Mouse (Mus musculus) gastrocnemius, adult 18-20 months (tissue): ENCODE measurements around the gene Wfikkn1. TPM values are rescaled to one million over a fixed set of nuclear protein-coding genes. Genes with fewer than 3 reads are reported as not detected.

Experiments used
- DNase-seq: peaks from one replicate; pipeline ENCODE4 v3.0.0; 2021; ENCODE audit warnings: low spot score
- long read RNA-seq, 2 experiments: library from polyadenylated mRNA; stranded (forward); transcript quantifications; one replicate each; pipeline ENCODE4 v2.0.0; 2021
- total RNA-seq, 2 experiments: library from RNA; stranded (reverse); gene quantifications; 2 replicates each; pipeline ENCODE4 v1.2.3; 2021

Gene Wfikkn1
- under 1 TPM; 0.43 to 0.62 TPM for total RNA-seq
- long read RNA-seq, experiment 1 = 0 reads
- long read RNA-seq, experiment 2, partial matches to known transcripts = 0 of 1 reads
- long read RNA-seq, experiment 2, other reads (novel, unspliced or antisense) = 1 of 1 reads

DNA sequence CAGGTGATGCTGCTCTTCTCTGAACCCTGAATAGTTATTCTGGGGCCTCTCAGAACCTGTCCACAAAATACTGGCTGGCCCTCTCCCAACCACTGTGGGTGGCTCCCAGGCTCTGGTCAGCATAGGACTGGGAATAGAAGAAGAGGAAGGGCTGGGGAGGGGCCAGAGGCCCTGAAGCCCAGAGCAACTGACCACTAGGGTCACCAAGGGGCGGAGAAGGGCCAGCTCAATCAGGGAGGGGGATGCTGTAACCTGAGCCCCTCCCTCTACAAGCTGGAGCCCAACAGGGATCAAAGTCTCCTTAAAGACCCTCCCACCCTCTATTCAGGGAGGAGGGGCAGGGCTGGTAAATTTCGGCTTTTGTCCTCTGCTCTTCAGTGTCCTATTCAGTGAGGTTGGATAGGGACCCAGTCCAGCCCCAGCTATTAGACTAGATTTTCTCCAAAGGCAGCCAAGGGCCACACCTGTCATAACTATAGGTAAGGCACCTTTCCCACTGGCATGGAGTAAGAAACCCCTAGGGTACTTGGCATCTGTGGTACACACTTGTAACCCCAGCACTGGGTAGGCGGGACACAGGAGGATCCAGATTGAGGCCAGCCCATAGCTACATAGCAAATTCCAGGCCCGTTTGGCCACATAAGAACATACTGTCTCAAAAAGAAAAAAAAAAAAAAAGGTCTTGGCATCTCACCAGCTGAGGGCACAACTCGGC lies at the start of gene Wfikkn1:
Gene Wfikkn1 (minus strand): TSS at position 663 of the 715 bp plus-strand sequence.
- no peak for DNase-seq

DNA sequence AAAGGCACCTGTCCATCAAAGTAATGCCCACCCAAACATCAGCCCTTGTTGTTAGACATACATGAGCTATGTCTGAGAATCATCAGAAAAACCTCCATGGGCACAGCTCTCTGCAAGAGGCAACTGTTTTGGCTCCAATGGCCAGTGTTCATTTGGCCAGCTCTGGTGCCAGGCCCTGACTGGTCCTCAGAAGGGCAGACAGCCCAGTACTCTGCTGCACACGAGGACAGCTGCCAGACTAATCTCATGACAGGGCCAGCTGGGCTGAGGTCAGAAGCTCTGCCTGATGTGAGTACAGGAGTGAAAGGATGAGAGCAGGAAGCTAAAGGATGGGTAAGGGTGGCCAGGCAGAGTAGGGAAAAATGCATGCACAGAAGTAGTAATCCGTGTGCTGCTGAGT lies 44.7 kb upstream of the Wfikkn1 start:
- peak; percentile 84 for DNase-seq

DNA sequence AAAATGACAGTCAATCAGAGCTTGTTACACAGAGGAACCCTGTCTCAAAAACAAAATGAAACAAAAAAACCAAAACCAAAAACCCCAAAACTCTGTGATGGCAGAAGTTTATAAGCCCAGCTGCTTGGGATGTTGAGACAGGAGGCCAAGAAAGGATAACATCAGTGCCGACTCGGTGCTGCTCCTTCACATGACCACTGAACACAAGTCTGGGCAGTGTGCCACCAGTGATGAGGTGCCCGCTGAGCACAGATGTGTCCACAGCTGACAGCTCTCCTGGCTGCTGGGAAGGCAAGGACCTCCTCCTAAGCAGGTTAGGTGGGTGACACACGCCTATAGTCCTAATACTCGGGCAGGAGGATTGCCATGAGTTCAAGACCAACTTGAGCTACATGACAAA lies 41.5 kb upstream of the Wfikkn1 start:
- DNase-seq = no peak

DNA sequence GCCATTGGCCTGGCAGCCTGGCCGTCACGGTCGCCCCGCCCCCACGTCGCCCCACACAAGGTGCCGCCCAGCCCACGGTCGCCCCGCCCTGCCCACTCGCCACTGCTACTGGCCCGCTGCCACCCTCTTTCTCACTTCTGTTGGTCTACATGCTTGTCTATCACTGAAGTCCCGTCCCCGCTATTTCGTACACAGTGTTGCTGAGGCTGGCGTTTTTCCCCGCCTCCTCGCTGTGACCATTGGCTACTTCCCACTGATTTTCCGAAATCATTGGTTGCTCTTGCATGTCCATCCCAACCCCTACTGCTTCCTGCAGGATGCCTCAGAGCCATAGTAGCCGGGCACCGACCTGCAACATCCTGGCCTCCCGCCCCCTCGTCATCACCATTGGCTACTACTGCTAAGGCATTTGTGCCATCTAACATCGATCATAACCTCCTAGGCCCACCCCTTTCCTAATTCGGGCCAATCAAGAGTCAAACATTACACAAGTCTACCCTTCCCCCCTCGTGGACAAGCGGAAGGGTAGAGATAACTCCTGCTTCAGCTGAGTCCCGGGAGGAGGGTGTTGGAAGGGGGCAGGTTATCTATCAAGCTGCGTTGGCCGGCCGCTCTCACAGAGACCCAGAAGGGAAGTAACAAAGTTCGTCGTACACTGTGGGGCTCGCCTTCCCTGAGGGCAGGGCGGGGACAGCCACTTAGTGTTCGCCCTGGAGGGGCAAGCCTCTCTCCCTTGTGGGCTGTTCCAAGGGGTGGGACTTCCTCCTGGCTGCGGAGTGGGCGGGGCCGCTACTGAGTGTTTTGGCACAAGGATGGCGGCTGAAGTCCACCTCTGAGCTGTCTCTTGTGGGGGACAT lies 39.4 kb upstream of the Wfikkn1 start:
- peak; percentile 100 for DNase-seq

DNA sequence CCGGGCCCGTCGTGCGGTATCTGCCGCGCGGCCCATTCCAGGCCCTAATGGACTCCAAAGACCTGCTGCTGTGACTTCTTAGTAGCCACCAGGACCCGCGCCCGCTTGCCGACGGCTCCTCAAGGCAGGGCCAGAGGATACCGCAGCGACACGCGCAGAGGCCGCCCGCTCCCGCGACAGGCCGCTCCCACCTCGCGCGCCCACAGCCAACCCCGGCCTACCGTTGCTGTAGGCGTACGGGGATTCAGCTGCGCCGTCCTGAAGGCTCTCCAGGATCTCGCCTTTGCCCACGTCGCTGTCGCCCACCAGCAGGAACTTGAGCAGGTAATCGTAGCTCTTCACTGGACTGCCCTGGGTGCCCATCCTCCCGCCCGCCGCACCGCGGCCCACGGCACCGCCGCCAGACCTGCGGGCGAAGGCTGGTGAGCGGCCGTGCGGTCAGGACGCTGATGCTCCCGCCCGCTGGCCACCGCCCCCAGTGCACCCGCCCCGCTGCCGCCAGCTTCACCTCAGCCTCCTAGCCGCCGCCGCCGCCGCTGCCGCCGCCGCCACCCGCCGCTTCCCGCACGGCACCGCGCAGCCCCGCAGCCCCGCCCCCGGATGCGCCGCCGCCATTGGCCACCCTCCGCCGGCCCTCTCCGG lies 38.6 kb upstream of the Wfikkn1 start, which contains the start of gene Rab40c:
Gene Rab40c (minus strand): TSS at position 584 of the 642 bp plus-strand sequence.
- peak; percentile 28 for DNase-seq

DNA sequence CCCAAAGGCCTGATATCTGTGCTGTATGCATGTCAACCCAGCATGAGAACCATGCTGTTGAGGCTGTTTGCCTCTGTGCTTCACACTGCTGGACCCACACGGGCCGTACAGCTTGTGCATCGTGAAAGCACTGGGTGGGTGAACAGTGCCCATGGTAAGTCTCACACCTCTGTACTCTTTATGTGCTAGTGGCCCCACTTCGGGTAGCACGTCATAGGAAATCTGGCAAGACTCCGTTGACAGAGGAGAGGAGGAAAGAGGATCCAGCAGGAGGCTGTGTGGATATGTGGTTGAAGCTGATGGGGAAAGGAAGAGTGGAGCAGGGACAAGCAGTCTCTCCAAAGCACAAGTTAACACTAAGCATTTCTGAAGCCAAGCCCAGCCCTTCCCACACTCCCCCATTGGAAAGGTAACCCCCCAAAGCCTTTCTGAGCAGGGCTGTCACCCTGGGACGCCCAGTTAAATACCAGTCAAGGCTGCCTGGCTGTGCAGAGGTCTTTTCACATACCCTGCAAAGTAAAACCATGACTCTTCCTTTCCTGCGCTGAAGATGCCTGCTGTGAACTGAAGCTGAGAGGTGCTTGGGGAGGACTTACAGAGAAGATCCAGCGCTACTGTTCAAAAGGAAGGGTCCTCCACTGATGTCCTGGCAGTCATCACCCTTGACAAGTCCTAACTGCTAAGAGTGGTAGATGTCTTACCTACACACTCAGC lies 37.5 kb upstream of the Wfikkn1 start:
- no peak for DNase-seq

DNA sequence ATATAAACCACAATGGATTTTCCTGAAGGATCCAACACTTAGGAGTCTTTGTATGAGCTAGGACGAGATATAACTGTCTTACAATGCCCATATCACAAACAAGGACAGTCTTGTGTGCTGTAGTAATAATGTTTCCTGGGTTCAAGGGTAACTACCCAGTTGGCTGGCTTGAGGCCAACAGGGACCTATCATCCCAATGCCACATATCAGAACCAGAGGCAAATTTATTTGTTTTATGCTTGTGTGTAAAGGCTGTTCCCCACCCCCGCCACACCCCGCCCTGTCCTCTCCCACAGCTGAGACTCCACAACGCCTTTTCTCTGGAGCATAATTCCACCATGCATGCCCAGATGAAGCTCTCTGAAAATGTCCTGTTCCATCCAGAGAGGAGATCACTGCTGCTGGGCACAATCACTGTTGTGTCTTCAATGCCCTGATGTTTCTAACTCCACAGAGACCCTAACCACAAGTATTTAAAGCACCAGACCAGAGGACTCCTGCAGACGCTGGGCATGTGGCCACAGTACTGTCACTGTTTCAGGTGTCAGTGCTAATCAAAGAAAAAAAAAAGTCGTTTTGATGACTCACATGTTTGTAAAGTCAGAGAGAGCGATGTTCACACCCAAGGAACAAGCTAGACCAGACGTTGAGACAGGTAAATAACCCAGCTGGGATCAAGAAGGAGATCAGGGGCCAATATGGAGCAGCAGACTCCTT lies 36.4 kb upstream of the Wfikkn1 start:
- no peak for DNase-seq

DNA sequence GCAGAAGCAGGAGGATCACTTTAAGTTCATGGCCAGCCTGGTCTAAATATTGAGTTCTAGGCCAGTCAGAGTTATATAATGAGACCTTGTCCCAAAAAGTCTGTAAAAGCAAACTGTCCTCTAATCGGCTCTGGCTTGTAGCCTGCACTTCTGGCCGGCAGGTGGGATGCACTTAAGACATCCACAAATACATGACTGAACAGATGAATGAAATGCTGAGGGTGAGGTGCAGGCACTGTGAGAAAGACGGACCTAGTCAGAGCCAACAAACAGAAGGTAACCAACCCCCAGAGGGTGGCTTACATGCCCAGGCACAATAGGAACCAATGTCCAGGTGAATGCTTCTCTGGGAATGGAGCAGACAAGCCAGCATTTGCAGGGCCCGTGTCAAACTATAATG lies 33.6 kb upstream of the Wfikkn1 start:
- no peak for DNase-seq

DNA sequence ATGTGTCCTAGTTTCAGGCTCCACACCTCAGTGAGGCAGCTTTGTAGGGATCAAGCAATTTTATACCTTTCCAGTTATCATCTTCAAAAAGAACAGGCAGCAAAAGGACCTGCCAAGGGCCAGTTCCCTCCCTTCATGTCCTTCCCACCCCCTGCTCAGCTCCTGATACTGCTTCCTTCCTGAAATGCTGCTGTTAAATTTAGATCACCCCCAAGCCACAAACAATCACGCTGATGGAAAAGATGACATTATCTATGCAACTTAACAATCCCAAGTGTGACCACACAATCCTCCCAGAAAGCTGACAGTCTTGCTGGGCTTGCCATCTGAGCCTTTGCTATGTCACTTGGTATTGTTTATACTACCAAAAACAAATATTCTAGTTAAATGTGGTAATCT lies 33.2 kb upstream of the Wfikkn1 start:
- DNase-seq = no peak

- DNase-seq = no peak
Measured at GRCm38 (mm10) chr17:25913186-25913876, 32.7 kb upstream of the Wfikkn1 start.

DNA sequence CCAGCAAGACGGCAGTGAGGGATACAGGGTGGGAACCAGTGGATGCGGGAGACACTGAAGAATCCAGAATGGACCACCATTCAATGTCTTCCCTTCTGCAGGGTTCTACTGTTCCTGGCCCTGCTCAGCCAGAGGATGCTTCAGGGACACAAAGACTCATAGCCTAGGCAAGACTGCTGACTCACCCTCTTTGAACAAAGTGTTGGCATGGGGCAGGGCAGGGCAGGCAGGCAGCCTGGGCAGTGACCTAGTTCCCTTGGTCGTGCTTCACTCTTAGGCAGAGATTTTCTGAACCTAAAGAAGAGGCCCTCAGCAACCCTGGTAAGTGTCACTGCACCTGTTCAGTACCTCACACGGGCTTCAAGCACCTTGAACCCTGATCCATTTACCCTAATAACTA lies 31.2 kb upstream of the Wfikkn1 start:
- DNase-seq = peak; percentile 26

- DNase-seq = no peak
Measured at GRCm38 (mm10) chr17:25907640-25908039, 27.0 kb upstream of the Wfikkn1 start.

- no peak for DNase-seq
Measured at GRCm38 (mm10) chr17:25903061-25903460, 22.4 kb upstream of the Wfikkn1 start.

- DNase-seq = no peak
Measured at GRCm38 (mm10) chr17:25900193-25900592, 19.5 kb upstream of the Wfikkn1 start.

DNA sequence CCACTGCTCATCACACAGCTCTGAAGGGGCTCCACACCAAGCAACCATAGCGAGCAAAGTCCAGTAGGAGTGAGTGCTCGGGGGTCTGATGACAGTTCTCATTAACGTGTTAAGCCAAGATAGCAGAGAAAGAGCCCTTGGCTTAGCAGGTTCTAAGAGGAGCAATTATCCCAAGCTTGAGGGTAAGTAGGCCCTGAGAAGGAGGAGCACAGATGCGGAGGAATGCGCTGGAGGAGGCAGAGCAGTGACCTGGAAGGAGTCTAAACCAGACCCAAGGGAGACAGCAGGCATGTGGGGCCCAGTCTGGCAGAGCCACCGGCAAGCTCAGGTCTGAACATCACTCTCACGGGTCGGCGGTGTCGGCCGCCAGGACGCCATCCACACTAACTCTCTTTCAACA lies 15.2 kb upstream of the Wfikkn1 start:
- no peak for DNase-seq

- no peak for DNase-seq
Measured at GRCm38 (mm10) chr17:25895415-25895814, 14.8 kb upstream of the Wfikkn1 start.

- DNase-seq = peak; percentile 60
Measured at GRCm38 (mm10) chr17:25893975-25894617, 13.4 kb upstream of the Wfikkn1 start.

GRCm38 (mm10) chr17:25888837-25889236 lies 8.2 kb upstream of the Wfikkn1 start:
- DNase-seq = no peak

GRCm38 (mm10) chr17:25887467-25887866 lies 6.8 kb upstream of the Wfikkn1 start:
- DNase-seq = no peak
